Mouse (Mus musculus): ENCODE data around the gene Notch3. TPM values are rescaled to one million over a fixed set of nuclear protein-coding genes. Genes with fewer than 3 reads are reported as not detected.

Gene Notch3
- polyA plus RNA-seq, 2 experiments: 0.22 to 0.66 TPM

DNA sequence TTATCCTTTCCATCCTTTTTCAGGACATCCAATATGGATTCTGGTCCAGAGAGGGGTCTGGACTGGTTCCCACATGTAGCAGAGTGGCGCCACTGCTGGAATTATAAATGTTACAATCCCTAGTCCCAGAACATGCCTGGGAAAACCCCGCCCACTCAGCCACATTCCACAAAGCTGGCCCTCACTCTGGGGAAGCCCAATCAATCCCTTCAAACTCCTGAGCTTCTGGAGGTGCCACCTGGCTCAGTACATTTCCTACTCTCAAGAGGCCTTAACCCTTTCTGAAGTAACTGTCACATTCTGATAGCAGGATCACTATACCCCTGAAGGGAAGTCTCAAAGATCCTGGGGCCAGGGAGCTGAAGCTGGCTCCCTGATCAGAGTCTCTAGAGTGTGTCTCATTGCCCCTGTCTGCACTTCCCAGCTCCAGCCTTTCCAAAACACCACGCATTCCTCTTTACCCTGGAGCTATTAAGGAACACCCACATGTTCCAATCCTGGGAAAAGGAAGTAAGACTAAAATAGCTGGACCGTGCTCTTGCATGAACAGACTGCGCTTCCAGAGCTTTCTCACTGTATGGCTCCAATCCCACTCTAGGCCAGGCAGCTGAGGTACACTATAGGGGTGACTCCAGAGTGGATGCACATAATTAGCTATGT is 41.1 kb upstream of the Notch3 start:
- no peaks in the 10 kb centered on the region for H3K27me3 ChIP-seq (ENCODE audit: control insufficient read depth, insufficient read depth, low read length)
- ATAC-seq (ENCODE audit: insufficient read depth): no peak
- H3K4me1 ChIP-seq (replicated peaks; ENCODE audit: control insufficient read depth in 2 of 2, insufficient read depth in 2 of 2, low read length in 1 of 2): no peaks in the 10 kb centered on the region
- no peak overlapping the region for H3K4me3 ChIP-seq (ENCODE audit: insufficient read depth in 1 of 2, low read depth in 2 of 2, low read length in 2 of 2)
- no peaks in the 10 kb centered on the region for H3K9me3 ChIP-seq (ENCODE audit: control insufficient read depth, low read length)
- TF ChIP-seq EP300 (IDR thresholded peaks at IDR 0.05; ENCODE audit: low read depth) (no peak), CTCF (IDR thresholded peaks at IDR 0.05; ENCODE audit: low read depth) (no peak)
- no peak overlapping the region for H3K9ac ChIP-seq (replicated peaks)
- H3K36me3 ChIP-seq (replicated peaks; ENCODE audit: control insufficient read depth, insufficient read depth, low read depth): peaks cover 83% of the 10 kb centered on the region
- H3K27ac ChIP-seq: no peak overlapping the region
- DNase-seq (ENCODE audit: low read depth in 3 of 3, low spot score in 3 of 3): no peak
- H3K4me2 ChIP-seq (ENCODE audit: low read depth): no peak overlapping the region
- 85% methylated on average over 5 of the region's 5 CpGs for WGBS (ENCODE audit: insufficient replicate concordance)

DNA sequence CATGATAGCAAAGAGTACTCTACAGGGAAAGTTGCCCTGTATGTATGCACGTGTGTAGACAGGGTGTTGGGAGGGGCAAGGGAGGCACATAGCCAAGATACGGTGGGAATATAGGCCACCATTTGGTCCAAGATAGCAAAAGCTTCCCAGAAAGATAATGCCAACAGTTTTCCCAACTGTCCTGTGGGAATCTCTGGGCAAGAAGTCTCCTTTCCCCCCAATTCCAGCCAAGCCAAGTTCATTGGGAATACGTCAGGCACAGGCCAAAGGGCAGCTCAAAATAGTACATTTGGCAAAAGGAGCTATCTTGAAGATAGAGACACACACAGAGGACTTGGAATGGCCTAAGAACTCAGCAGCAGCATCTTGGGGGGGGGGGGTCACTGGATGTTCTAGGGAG is 38.7 kb upstream of the Notch3 start:
- Histone ChIP-seq H3K36me3 (replicated peaks; ENCODE audit: control insufficient read depth, insufficient read depth, low read depth) (peaks cover 86% of the 10 kb centered on the region), H3K4me3 (ENCODE audit: insufficient read depth in 1 of 2, low read depth in 2 of 2, low read length in 2 of 2) (no peak overlapping the region), H3K27ac (no peak overlapping the region), H3K4me1 (replicated peaks; ENCODE audit: control insufficient read depth in 2 of 2, insufficient read depth in 2 of 2, low read length in 1 of 2) (no peaks in the 10 kb centered on the region), H3K4me2 (ENCODE audit: low read depth) (no peak overlapping the region), H3K9me3 (ENCODE audit: control insufficient read depth, low read length) (no peaks in the 10 kb centered on the region), H3K9ac (replicated peaks) (no peak overlapping the region), H3K27me3 (ENCODE audit: control insufficient read depth, insufficient read depth, low read length) (no peaks in the 10 kb centered on the region)
- DNase-seq (ENCODE audit: low read depth in 3 of 3, low spot score in 3 of 3) (no peak), ATAC-seq (ENCODE audit: insufficient read depth) (no peak)
- WGBS (ENCODE audit: insufficient replicate concordance): 87% methylated on average over 3 of the region's 3 CpGs
- TF ChIP-seq CTCF (IDR thresholded peaks at IDR 0.05; ENCODE audit: low read depth) (no peak), EP300 (IDR thresholded peaks at IDR 0.05; ENCODE audit: low read depth) (no peak)

DNA sequence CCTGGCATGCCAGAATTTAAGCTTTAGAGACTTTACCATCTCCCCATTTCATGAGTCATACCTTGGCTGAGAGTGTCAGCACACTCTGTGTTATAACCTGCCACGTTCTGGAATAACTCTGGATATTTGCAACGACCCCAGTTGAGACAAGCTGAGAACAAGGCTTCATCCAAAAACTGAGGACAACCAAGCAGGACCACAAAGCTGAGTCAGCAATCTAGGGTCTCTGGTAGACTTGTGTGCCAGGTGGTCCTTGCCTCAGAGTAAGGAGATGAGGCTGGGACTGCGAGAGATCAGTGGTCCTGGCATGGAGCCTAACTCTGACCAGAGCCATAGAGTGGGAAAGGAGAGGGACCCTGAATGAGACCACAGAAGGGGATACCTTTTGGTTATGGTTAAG is 36.3 kb upstream of the Notch3 start:
- TF ChIP-seq EP300 (IDR thresholded peaks at IDR 0.05; ENCODE audit: low read depth) (no peak), CTCF (IDR thresholded peaks at IDR 0.05; ENCODE audit: low read depth) (no peak)
- H3K4me3 ChIP-seq (ENCODE audit: insufficient read depth in 1 of 2, low read depth in 2 of 2, low read length in 2 of 2): no peak overlapping the region
- H3K4me1 ChIP-seq (replicated peaks; ENCODE audit: control insufficient read depth in 2 of 2, insufficient read depth in 2 of 2, low read length in 1 of 2): no peaks in the 10 kb centered on the region
- no peaks in the 10 kb centered on the region for H3K27me3 ChIP-seq (ENCODE audit: control insufficient read depth, insufficient read depth, low read length)
- H3K36me3 ChIP-seq (replicated peaks; ENCODE audit: control insufficient read depth, insufficient read depth, low read depth): peaks cover 86% of the 10 kb centered on the region
- 76% methylated on average over 3 of the region's 3 CpGs for WGBS (ENCODE audit: insufficient replicate concordance)
- no peak for ATAC-seq (ENCODE audit: insufficient read depth)
- H3K9ac ChIP-seq (replicated peaks): no peak overlapping the region
- no peaks in the 10 kb centered on the region for H3K9me3 ChIP-seq (ENCODE audit: control insufficient read depth, low read length)
- no peak overlapping the region for H3K4me2 ChIP-seq (ENCODE audit: low read depth)
- no peak overlapping the region for H3K27ac ChIP-seq
- no peak for DNase-seq (ENCODE audit: low read depth in 3 of 3, low spot score in 3 of 3)

DNA sequence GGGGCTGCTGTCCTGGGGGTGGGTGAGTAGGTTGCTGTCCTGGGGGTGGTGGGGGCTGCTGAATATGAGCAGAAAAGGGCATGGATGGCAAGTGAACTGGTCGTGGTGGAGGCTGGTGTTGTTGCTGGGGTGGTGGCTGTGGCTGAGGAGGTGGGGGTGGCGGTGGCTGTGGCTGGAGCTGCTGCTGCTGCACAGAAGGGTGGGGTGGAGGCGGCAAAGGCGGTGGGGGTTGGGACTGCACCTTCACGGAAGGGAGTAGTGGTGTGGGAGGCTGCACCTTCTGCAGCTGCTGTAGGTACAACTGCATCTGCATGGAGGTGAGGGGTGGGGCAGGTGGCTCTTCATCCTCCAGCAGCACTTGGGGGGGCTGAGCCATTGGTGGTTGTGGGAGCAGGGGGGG is 34.4 kb upstream of the Notch3 start:
- TF ChIP-seq EP300 (IDR thresholded peaks at IDR 0.05; ENCODE audit: low read depth): no peak
- no peak for TF ChIP-seq CTCF (IDR thresholded peaks at IDR 0.05; ENCODE audit: low read depth)
- Histone ChIP-seq H3K4me2 (ENCODE audit: low read depth) (no peak overlapping the region), H3K36me3 (replicated peaks; ENCODE audit: control insufficient read depth, insufficient read depth, low read depth) (peaks cover 88% of the 10 kb centered on the region), H3K4me3 (ENCODE audit: insufficient read depth in 1 of 2, low read depth in 2 of 2, low read length in 2 of 2) (no peak overlapping the region), H3K9ac (replicated peaks) (no peak overlapping the region), H3K27ac (no peak overlapping the region), H3K27me3 (ENCODE audit: control insufficient read depth, insufficient read depth, low read length) (no peaks in the 10 kb centered on the region), H3K4me1 (replicated peaks; ENCODE audit: control insufficient read depth in 2 of 2, insufficient read depth in 2 of 2, low read length in 1 of 2) (no peaks in the 10 kb centered on the region), H3K9me3 (ENCODE audit: control insufficient read depth, low read length) (no peaks in the 10 kb centered on the region)
- 72% methylated on average over 5 of the region's 5 CpGs for WGBS (ENCODE audit: insufficient replicate concordance)
- DNase-seq (ENCODE audit: low read depth in 3 of 3, low spot score in 3 of 3) (no peak), ATAC-seq (ENCODE audit: insufficient read depth) (no peak)

DNA sequence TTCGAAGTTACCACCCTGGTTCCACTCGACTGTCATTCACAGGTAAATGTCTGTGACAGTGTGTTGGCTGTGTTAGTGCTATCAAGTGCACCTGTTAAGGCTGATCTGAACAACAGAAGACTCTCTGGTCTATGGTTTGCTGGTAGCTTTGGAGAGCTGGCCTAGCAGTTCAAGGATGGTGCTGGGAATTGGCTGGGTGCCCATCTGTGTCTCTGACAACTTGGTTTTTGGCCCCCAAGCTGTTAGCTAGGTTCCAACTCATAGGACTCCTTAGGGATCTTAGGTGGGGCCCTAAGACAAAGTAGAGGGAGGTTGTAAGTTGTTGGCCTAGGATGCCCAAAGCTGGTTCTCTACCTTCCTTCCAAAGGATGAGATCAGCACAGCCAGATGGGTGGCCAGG is 33.1 kb upstream of the Notch3 start:
- H3K9ac ChIP-seq (replicated peaks): no peak overlapping the region
- H3K4me1 ChIP-seq (replicated peaks; ENCODE audit: control insufficient read depth in 2 of 2, insufficient read depth in 2 of 2, low read length in 1 of 2): no peaks in the 10 kb centered on the region; a peak in 1 of 4 replicates
- H3K9me3 ChIP-seq (ENCODE audit: control insufficient read depth, low read length): no peaks in the 10 kb centered on the region
- peaks cover 78% of the 10 kb centered on the region for H3K36me3 ChIP-seq (replicated peaks; ENCODE audit: control insufficient read depth, insufficient read depth, low read depth)
- no peak overlapping the region for H3K4me3 ChIP-seq (ENCODE audit: insufficient read depth in 1 of 2, low read depth in 2 of 2, low read length in 2 of 2)
- TF ChIP-seq CTCF (IDR thresholded peaks at IDR 0.05; ENCODE audit: low read depth): no peak
- no peak for TF ChIP-seq EP300 (IDR thresholded peaks at IDR 0.05; ENCODE audit: low read depth)
- H3K27ac ChIP-seq: no peak overlapping the region
- H3K27me3 ChIP-seq (ENCODE audit: control insufficient read depth, insufficient read depth, low read length): no peaks in the 10 kb centered on the region
- H3K4me2 ChIP-seq (ENCODE audit: low read depth): no peak overlapping the region
- ATAC-seq (ENCODE audit: insufficient read depth) (no peak), DNase-seq (ENCODE audit: low read depth in 3 of 3, low spot score in 3 of 3) (no peak)
- 75% methylated on average over 2 of the region's 2 CpGs for WGBS (ENCODE audit: insufficient replicate concordance)
